Mouse (Mus musculus) heart, adult 2 months (tissue): ENCODE measurements around the gene Sesn1.

Experiments used
- CTCF ChIP-seq: fragments of 200-600 bp; IDR thresholded peaks from 2 replicates; pipeline ENCODE4 v1.8.1; 2022; ENCODE audit warnings: antibody characterized with exemption, mild to moderate bottlenecking, moderate library complexity
- EP300 ChIP-seq: fragments of 200-500 bp; IDR thresholded peaks from 2 replicates; pipeline ENCODE4 v1.6.1; 2011; ENCODE audit warnings: low read depth, low read length, control low read depth; ENCODE audit not compliant: insufficient read depth
- POLR2A ChIP-seq: fragments of 200-500 bp; IDR thresholded peaks from 2 replicates; pipeline ENCODE4 v1.6.1; 2011; ENCODE audit warnings: mild to moderate bottlenecking, low read depth, low read length, control low read depth; ENCODE audit not compliant: insufficient read depth

GRCm38 (mm10) chr10:41866838-41867154 lies 57.1 kb downstream of the Sesn1 start:
- TF ChIP-seq CTCF = no peak
- no peak for TF ChIP-seq EP300
- no peak for TF ChIP-seq POLR2A
